ENCODE assay signal across 26 mouse cellular contexts in genomic region chr9:9221950-9222486, GRCm38 (mm10). TPM values are rescaled to one million over a fixed set of nuclear protein-coding genes. Genes with fewer than 3 reads are reported as not detected.
A peak's percentile ranks its signal among the peaks of the same experiment; 100 is the strongest.
DNase-seq lines count a peak whose midpoint lies in the region; ATAC-seq and TF ChIP-seq lines count a peak whose summit lies in the region.
"Had no signal": no experiment of that assay in that cellular context is flagged by ENCODE, and none has a peak within 500 bp of the region (broad histone marks: within the 10 kb centered on the region; RNA-seq: fewer than 3 reads in every experiment).

No protein-coding gene starts in this region.

- no peak for ATAC-seq in liver, embryonic 15.5 days (ENCODE audit: insufficient read depth)
- ATAC-seq: forebrain, embryonic 13.5 days; forebrain, embryonic 16.5 days; Patski had no signal

- peak overlapping the region; percentile 12; the same call in 1 of the 2 replicates for H3K27ac ChIP-seq in gastrocnemius, adult 2 months
- H3K27ac ChIP-seq in kidney, adult 2 months (ENCODE audit: insufficient read depth, low read depth, low read length), result peak overlapping the region; percentile 88
- 0 out of 2 replicates have a peak overlapping the region, but pooled peaks have one; percentile 14 for H3K27ac ChIP-seq in liver, embryonic 15.5 days (replicated peaks)
- H3K27ac ChIP-seq: forebrain, embryonic 10.5 days; forebrain, embryonic 13.5 days; heart, embryonic 15.5 days; hindbrain, embryonic 10.5 days; hindbrain, embryonic 13.5 days had no signal

- no peaks in the 10 kb centered on the region for H3K27me3 ChIP-seq in kidney, adult 2 months (replicated peaks; ENCODE audit: control insufficient read depth, insufficient read depth, low read length)
- no peaks in the 10 kb centered on the region for H3K27me3 ChIP-seq in liver, embryonic 15.5 days
- H3K27me3 ChIP-seq: CH12.LX; forebrain, embryonic 13.5 days; hindbrain, embryonic 13.5 days; Patski had no signal

- 62% methylated on average over 3 of the region's 3 CpGs for WGBS in kidney, adult 2 months
- WGBS in liver, embryonic 15.5 days (ENCODE audit: insufficient replicate concordance), result 55% methylated on average over 3 of the region's 3 CpGs

- no peak for TF ChIP-seq CTCF in gastrocnemius, adult 2 months (IDR thresholded peaks at IDR 0.05)
- TF ChIP-seq CTCF in kidney, adult 2 months (conservative IDR thresholded peaks at IDR 0.05; ENCODE audit: insufficient read depth, insufficient read length, low read depth, low read length), result no peak

- DNase-seq in gastrocnemius, adult 2 months, result no peak
- no peak for DNase-seq in gastrocnemius, adult 18-20 months (ENCODE audit: low spot score)
- DNase-seq in kidney, adult 2 months, result peak; percentile 67
- no peak for DNase-seq in kidney, postnatal 14 days
- DNase-seq in liver, result no peak
- peak; percentile 65 for DNase-seq in yolk sac, embryonic 10.5 days (ENCODE audit: low spot score)
- DNase-seq in layer of hippocampus, postnatal 36 days, result no peak
- DNase-seq: adrenal gland, postnatal 10 days; adrenal gland, postnatal 36 days; cerebellum, adult 18-20 months; cerebellum, adult 9-10 months; cerebellum, postnatal 14 days; gastrocnemius, postnatal 25 days; heart, postnatal 10 days; heart, postnatal 36 days had no signal

- no peak overlapping the region for H3K4me3 ChIP-seq in gastrocnemius, adult 2 months
- no peak overlapping the region for H3K4me3 ChIP-seq in kidney, adult 2 months (ENCODE audit: insufficient read depth, low read depth, low read length)
- no peak overlapping the region for H3K4me3 ChIP-seq in liver, embryonic 15.5 days (replicated peaks)
- H3K4me3 ChIP-seq: forebrain, embryonic 10.5 days; forebrain, embryonic 13.5 days; heart, embryonic 12.5 days; heart, embryonic 15.5 days; hindbrain, embryonic 10.5 days; hindbrain, embryonic 13.5 days had no signal

- intact Hi-C loops in gastrocnemius, adult 2 months (cut with DNase I), result no loop called here

- H3K4me2 ChIP-seq in liver, embryonic 15.5 days, result no peak overlapping the region
- H3K4me2 ChIP-seq: forebrain, embryonic 13.5 days; heart, embryonic 12.5 days; heart, embryonic 15.5 days; hindbrain, embryonic 13.5 days had no signal

- peaks cover 29% of the 10 kb centered on the region; the same call in 1 of the 2 replicates for H3K4me1 ChIP-seq in kidney, adult 2 months (ENCODE audit: control insufficient read depth, insufficient read depth, low read length)
- no peaks in the 10 kb centered on the region for H3K4me1 ChIP-seq in liver, embryonic 15.5 days (replicated peaks)
- H3K4me1 ChIP-seq: heart, embryonic 15.5 days; hindbrain, embryonic 10.5 days; hindbrain, embryonic 13.5 days had no signal

- H3K9me3 ChIP-seq in liver, embryonic 15.5 days (replicated peaks), result no peaks in the 10 kb centered on the region
- H3K9me3 ChIP-seq: forebrain, embryonic 10.5 days; forebrain, embryonic 13.5 days; G1E; heart, embryonic 12.5 days; heart, embryonic 15.5 days; hindbrain, embryonic 10.5 days; hindbrain, embryonic 13.5 days had no signal

- no peak overlapping the region for H3K9ac ChIP-seq in liver, embryonic 15.5 days
- H3K9ac ChIP-seq: forebrain, embryonic 13.5 days; heart, embryonic 12.5 days; heart, embryonic 15.5 days; hindbrain, embryonic 13.5 days had no signal

- TF ChIP-seq POLR2A in kidney, adult 2 months (IDR thresholded peaks at IDR 0.05; ENCODE audit: low read depth, low read length), result no peak

- H3K36me3 ChIP-seq in kidney, adult 2 months (ENCODE audit: control insufficient read depth, insufficient read depth, low read length), result no peaks in the 10 kb centered on the region
- H3K36me3 ChIP-seq in liver, embryonic 15.5 days (replicated peaks), result no peaks in the 10 kb centered on the region
- H3K36me3 ChIP-seq: forebrain, embryonic 10.5 days; G1E; heart, embryonic 12.5 days; heart, embryonic 15.5 days; hindbrain, embryonic 10.5 days; hindbrain, embryonic 13.5 days had no signal

RNA-seq across cellular contexts. Expression of gene Arhgap42, which starts 16.9 kb away (rescaled TPM):
- 1 to 10 TPM; 4.4 to 7.9 TPM for total RNA-seq in gastrocnemius, adult 2 months (2021)
- 1 to 10 TPM; 4.0 to 5.6 TPM for total RNA-seq in gastrocnemius, adult 18-20 months (2021)
- polyA plus RNA-seq in kidney, adult 2 months (2012; rRNA removed), result 12.6 and 17.2 TPM in 2 replicates
- 8.1 and 8.4 TPM in 2 replicates for polyA plus RNA-seq in liver, embryonic 15.5 days (2015; fragmentation: Nextera tagmentation; extraction: Ambion mirVana)
- 1 to 10 TPM; 8.5 to 9.1 TPM for total RNA-seq in layer of hippocampus, postnatal 36 days (2021)
- total RNA-seq: CH12.LX had no signal
- polyA plus RNA-seq: G1E had no signal

Comparison
In these comparisons a context has a peak if more than half of its experiments do, and no peak if none do; other contexts are left out.
1. DNase-seq: peak in kidney, adult 2 months (single experiment) and yolk sac, embryonic 10.5 days (single experiment); none in gastrocnemius, adult 2 months (single experiment), gastrocnemius, adult 18-20 months (single experiment), kidney, postnatal 14 days (single experiment), liver (single experiment) and layer of hippocampus, postnatal 36 days (0 of 2).
2. H3K27ac ChIP-seq: peak in every context shown above with its lines; median percentile 88 in kidney, adult 2 months; 14 in liver, embryonic 15.5 days; 12 in gastrocnemius, adult 2 months.